Mouse (Mus musculus) hindbrain, embryonic 10.5 days (tissue): ENCODE measurements around the gene Lrrc4b. TPM values are rescaled to one million over a fixed set of nuclear protein-coding genes. Genes with fewer than 3 reads are reported as not detected.

ENCODE experiments used
- DNase-seq: peaks from one replicate; pipeline ENCODE4 v3.0.0-alpha.2; 2017; ENCODE audit warnings: low spot score
- H3K27ac ChIP-seq: fragments of 300-500 bp; sonication (generic); 2 replicates; pipeline ENCODE4 v1.5.1; 2016; ENCODE audit warnings: mild to moderate bottlenecking, moderate library complexity
- H3K27me3 ChIP-seq: fragments of 300-500 bp; sonication (generic); 2 replicates; pipeline ENCODE4 v1.6.1; 2016; ENCODE audit warnings: mild to moderate bottlenecking; ENCODE audit not compliant: poor library complexity, insufficient read depth, severe bottlenecking
- H3K36me3 ChIP-seq: fragments of 300-500 bp; sonication (generic); 2 replicates; pipeline ENCODE4 v1.6.1; 2016; ENCODE audit warnings: mild to moderate bottlenecking, moderate library complexity
- H3K4me1 ChIP-seq: fragments of 300-500 bp; sonication (generic); replicated peaks from 2 replicates; pipeline ENCODE4 v1.6.1; 2016; ENCODE audit warnings: mild to moderate bottlenecking
- H3K4me3 ChIP-seq: fragments of 300-500 bp; sonication (generic); 2 replicates; pipeline ENCODE4 v1.5.1; 2016; ENCODE audit warnings: mild to moderate bottlenecking, moderate library complexity
- H3K9me3 ChIP-seq: fragments of 300-500 bp; sonication (generic); 2 replicates; pipeline ENCODE4 v1.6.1; 2016; ENCODE audit warnings: mild to moderate bottlenecking, moderate library complexity
- WGBS: fragments of 180-500 bp; shearing (Covaris S2); methylation state at CpG from one replicate; pipeline ENCODE4 v1.1.7; 2016; 5-methylcytosine and 5-hydroxymethylcytosine counted together
- polyA plus RNA-seq: library from polyadenylated mRNA; unstranded; fragments of >200 nt; fragmentation: Nextera tagmentation; extraction: Ambion mirVana; gene quantifications from 2 replicates; pipeline ENCODE4 v1.2.1, GENCODE M21; 2016

Lrrc4b gene
- polyA plus RNA-seq, 1 experiment from 2014 or later = 4.4 TPM

DNA sequence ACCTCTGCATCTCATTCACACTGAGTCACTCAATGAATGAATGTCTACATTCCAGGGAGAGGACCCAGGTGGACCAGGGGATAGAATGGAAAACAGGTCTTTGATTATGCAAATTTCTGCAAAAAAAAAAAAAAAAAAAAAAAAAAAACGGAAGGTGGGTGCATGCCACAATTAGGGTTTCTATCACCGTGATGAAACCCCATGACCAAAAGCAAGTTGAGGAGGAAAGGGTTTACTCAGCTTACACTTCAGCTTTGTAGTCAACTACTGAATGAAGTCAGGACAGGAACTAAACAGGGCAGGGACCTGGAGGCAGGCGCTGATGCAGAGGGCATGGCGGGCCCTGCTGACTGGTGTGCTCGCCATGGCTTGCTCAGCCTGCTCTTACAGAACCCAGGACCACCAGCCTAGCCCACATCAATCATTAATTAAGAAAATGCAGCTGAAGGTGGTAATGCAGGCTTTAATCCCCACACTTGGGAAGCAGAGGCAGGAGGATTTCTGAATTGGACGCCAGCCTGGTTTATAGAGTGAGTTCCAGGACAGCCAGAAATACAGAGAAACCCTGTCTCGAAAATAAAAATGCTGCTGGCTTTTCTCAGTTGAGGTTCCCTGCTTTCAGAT is 56.9 kb downstream of the Lrrc4b start:
- Histone ChIP-seq H3K4me3 (no peak overlapping the region), H3K4me1 (peaks cover 17% of the 10 kb centered on the region), H3K27ac (no peak overlapping the region), H3K9me3 (0 out of 2 replicates have a peak, but pooled peaks cover 3% of the 10 kb centered on the region), H3K27me3 (peaks cover 24% of the 10 kb centered on the region), H3K36me3 (peaks cover 29% of the 10 kb centered on the region)
- DNase-seq = no peak
- 76% methylated on average over 7 of the region's 7 CpGs for WGBS

DNA sequence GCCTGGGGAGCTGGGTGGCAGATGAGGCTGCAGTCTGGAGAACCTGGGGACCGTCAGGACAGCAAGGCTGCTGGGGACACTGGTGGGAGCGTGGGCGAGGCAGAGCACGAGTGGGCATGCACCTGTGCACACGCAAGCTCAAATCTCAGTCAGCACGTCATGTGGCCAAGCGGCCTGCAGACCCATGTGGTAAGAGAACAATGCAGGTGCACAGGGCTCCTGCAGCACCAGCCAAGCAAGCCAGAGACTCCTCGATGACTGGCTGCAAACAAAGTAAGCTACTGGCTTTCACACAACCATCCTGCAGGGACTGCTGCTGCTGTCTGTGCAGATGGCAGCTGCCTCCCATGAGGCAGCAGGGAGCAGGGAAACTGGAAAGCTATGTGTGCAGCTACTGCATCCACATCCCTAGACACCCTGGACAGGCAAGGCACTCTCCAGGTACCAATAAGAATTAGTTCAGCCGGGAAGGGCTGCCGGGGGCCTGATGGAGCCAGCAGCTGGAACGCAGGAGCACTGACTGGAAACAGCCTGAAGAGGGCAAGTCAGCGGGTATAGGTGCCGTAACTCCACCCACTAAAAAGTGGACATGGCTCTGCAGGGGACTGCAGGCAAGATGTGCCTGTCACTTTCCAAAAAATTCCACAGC is 58.2 kb downstream of the Lrrc4b start:
- peaks cover 43% of the 10 kb centered on the region for H3K36me3 ChIP-seq
- H3K9me3 ChIP-seq = 0 out of 2 replicates have a peak, but pooled peaks cover 3% of the 10 kb centered on the region
- H3K4me1 ChIP-seq = peaks cover 17% of the 10 kb centered on the region
- 0 out of 2 replicates have a peak overlapping the region, but pooled peaks have one; percentile 19 for H3K27ac ChIP-seq
- H3K27me3 ChIP-seq = peaks cover 13% of the 10 kb centered on the region
- H3K4me3 ChIP-seq = no peak overlapping the region
- DNase-seq = no peak
- 71% methylated on average over 13 of the region's 13 CpGs for WGBS

- 90% methylated on average over 7 of the region's 7 CpGs for WGBS
- Histone ChIP-seq H3K36me3 (peaks cover 52% of the 10 kb centered on the region), H3K27me3 (peaks cover 5% of the 10 kb centered on the region), H3K27ac (no peak overlapping the region), H3K4me3 (no peak overlapping the region), H3K9me3 (0 out of 2 replicates have a peak, but pooled peaks cover 3% of the 10 kb centered on the region), H3K4me1 (peaks cover 17% of the 10 kb centered on the region)
- DNase-seq = no peak
These were observed 59.1 kb downstream of the Lrrc4b start for GRCm38 (mm10) chr7:44487936-44488335.

DNA sequence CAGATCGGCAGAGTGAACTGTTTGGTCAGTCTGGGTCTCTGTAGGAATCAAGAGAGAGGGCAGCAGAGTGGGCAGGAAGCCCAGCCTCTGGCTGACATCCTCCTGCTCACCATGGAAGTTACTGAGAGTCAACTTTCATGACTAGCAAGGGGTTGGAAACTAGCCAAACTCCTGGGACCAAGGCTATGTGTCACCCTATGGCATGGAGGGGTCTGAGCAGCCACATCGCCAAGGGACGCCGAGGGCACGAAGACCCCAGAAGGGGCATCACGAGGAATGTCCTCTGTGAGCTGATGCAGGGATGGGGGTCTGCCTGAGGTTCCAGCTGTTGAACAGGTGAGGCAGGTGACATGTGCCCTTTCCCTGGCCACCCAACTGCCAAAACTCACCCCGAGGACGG is 59.7 kb downstream of the Lrrc4b start:
- DNase-seq = no peak
- Histone ChIP-seq H3K4me3 (no peak overlapping the region), H3K4me1 (peaks cover 17% of the 10 kb centered on the region), H3K36me3 (peaks cover 58% of the 10 kb centered on the region), H3K27me3 (no peaks in the 10 kb centered on the region), H3K27ac (no peak overlapping the region), H3K9me3 (0 out of 2 replicates have a peak, but pooled peaks cover 3% of the 10 kb centered on the region)
- WGBS = 96% methylated on average over 8 of the region's 8 CpGs

GRCm38 (mm10) chr7:44490281-44490680 is 61.5 kb downstream of the Lrrc4b start:
- H3K9me3 ChIP-seq = no peaks in the 10 kb centered on the region
- peaks cover 71% of the 10 kb centered on the region for H3K36me3 ChIP-seq
- no peaks in the 10 kb centered on the region for H3K27me3 ChIP-seq
- H3K4me3 ChIP-seq = no peak overlapping the region
- peaks cover 26% of the 10 kb centered on the region for H3K4me1 ChIP-seq
- DNase-seq = no peak
- no peak overlapping the region for H3K27ac ChIP-seq
- 98% methylated on average over 4 of the region's 4 CpGs for WGBS

DNA sequence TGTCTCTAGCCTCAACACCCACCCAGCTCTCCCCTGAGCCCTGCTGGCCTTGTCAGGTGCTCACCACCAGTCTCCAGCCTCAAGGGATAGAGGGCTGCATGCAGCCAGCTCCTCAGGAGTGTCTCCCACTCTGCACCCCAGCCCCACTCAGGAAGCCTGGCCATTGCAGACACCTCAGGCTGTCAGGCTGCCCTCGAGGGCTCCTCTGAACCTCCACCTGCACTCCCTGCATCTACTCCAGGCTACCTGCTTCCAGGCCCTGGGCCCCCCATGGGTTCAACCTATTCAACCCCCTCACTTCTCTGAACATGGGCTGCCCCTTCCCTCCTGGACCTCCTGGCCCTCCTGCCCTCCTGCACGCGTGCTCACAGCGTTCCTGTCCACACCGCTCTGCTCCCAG is 62.6 kb downstream of the Lrrc4b start:
- Histone ChIP-seq H3K27me3 (no peaks in the 10 kb centered on the region), H3K27ac (no peak overlapping the region), H3K4me3 (no peak overlapping the region), H3K9me3 (no peaks in the 10 kb centered on the region), H3K4me1 (peaks cover 29% of the 10 kb centered on the region), H3K36me3 (peaks cover 71% of the 10 kb centered on the region)
- DNase-seq = no peak
- WGBS = 96% methylated on average over 5 of the region's 5 CpGs

DNA sequence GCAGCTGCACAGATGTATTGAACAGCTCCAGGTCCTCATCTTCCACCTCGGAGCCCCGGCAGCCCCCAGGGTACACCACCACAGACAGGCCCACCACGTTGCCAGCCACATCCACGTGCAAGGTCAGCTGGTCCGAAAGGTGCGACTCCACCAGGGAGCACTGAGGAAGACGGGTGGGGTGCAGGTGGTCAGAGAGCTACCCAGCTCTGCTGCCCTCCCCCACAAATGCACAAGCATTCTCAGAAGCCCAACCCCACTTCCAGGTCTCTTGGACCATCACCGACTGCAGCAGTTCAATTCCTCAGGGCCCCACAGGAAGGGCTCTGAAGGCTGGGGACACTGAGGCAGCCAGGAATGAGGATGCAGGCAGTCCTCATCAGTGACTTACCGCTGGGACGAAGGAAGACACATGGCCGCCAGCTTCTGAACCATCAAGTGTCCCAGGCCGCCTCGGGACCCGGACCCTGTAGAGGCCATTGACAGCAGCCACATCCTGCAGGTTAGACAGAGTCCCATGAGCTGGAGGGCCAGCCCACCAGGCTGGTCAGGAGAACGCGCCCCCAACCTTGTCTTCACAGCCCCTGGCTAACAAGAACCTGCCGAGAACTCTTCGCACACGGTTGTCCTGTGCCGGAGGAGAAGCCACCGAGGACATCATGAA is 63.5 kb downstream of the Lrrc4b start:
- no peak for DNase-seq

GRCm38 (mm10) chr7:44494681-44495080 is 65.9 kb downstream of the Lrrc4b start:
- H3K4me3 ChIP-seq = peak overlapping the region; percentile 5
- H3K27ac ChIP-seq = no peak overlapping the region
- peaks cover 57% of the 10 kb centered on the region for H3K36me3 ChIP-seq
- no peaks in the 10 kb centered on the region for H3K9me3 ChIP-seq
- peaks cover 29% of the 10 kb centered on the region for H3K4me1 ChIP-seq
- DNase-seq = no peak
- 93% methylated on average over 12 of the region's 12 CpGs for WGBS
- 0 out of 2 replicates have a peak, but pooled peaks cover 8% of the 10 kb centered on the region for H3K27me3 ChIP-seq

More for the DNA sequence above, 63.5 kb downstream of the Lrrc4b start:
- H3K36me3 ChIP-seq = peaks cover 72% of the 10 kb centered on the region
- H3K27me3 ChIP-seq = no peaks in the 10 kb centered on the region
- no peak overlapping the region for H3K27ac ChIP-seq
- peaks cover 29% of the 10 kb centered on the region for H3K4me1 ChIP-seq
- H3K9me3 ChIP-seq = no peaks in the 10 kb centered on the region
- WGBS = 94% methylated on average over 21 of the region's 21 CpGs
- 0 out of 2 replicates have a peak overlapping the region, but pooled peaks have one; percentile 3 for H3K4me3 ChIP-seq

- Histone ChIP-seq H3K36me3 (peaks cover 53% of the 10 kb centered on the region), H3K27ac (peak overlapping the region; percentile 99; the same call in 1 of the 2 replicates), H3K4me1 (peaks cover 29% of the 10 kb centered on the region), H3K4me3 (peak overlapping the region; percentile 89), H3K9me3 (no peaks in the 10 kb centered on the region), H3K27me3 (peaks cover 11% of the 10 kb centered on the region; the same call in 1 of the 2 replicates)
- whole genome bisulfite sequencing = 92% methylated on average over 7 of the region's 7 CpGs
- DNase-seq = no peak
These were observed 66.3 kb downstream of the Lrrc4b start for GRCm38 (mm10) chr7:44495086-44495485.

DNA sequence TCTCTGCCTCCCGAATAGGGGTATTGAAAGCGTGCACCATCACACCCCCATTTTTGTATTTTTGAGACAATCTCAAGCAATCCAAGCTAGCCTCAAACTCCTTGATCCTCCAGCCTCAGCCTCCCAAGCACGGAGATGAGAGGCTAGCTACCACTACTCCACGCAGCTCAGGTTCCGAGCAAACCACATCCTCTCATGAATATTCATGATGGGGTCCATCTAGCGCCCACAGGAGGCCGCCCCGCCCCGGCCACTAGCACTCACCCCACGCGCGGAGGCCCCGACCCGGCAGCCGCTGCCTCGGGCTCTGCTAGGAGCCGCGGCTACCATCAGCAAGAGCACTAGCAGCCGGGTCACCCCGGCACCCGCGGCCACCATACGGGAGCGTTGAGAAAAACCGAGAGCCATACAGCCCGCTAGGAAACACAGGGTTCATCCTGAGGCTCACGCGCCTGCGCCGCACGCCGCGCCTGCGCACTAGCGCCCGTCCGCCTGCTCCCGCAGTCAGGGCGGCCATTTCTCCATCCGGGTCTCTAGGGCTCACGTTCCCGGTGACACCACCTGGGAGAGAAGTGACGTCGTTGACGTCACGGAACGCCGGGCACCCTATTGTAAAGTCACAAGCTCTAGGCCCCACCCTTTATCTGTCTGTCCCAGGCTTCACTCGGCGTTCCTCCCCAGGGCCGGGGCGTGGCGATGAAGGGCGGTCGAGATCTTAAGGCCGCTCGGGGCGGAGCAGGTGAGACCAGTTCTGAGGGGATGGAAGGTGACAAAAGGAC is 67.4 kb downstream of the Lrrc4b start, which contains the start of the genes Emc10 and Fam71e1:
Gene Emc10, minus strand, starts transcription at position 538 of the 779 bp plus-strand sequence.
Gene Fam71e1, plus strand, starts transcription at position 590 of the 779 bp plus-strand sequence.
- DNase-seq = peak; percentile 99
- H3K9me3 ChIP-seq = no peaks in the 10 kb centered on the region
- peaks cover 42% of the 10 kb centered on the region for H3K36me3 ChIP-seq
- H3K4me1 ChIP-seq = peaks cover 29% of the 10 kb centered on the region
- peaks cover 19% of the 10 kb centered on the region for H3K27me3 ChIP-seq
- under 1% methylated on average over 58 of the region's 58 CpGs for WGBS
- peak within 1 kb of the TSS; percentile 99 for H3K27ac ChIP-seq
- H3K4me3 ChIP-seq = peak within 1 kb of the TSS; percentile 89

GRCm38 (mm10) chr7:44496771-44497109 is 67.9 kb downstream of the Lrrc4b start:
- peak overlapping the region; percentile 89 for H3K4me3 ChIP-seq
- 1% methylated on average over 26 of the region's 26 CpGs for WGBS
- no peak for DNase-seq
- peaks cover 19% of the 10 kb centered on the region for H3K27me3 ChIP-seq
- H3K4me1 ChIP-seq = peaks cover 29% of the 10 kb centered on the region
- peaks cover 37% of the 10 kb centered on the region for H3K36me3 ChIP-seq
- H3K9me3 ChIP-seq = no peaks in the 10 kb centered on the region
- peak overlapping the region; percentile 99 for H3K27ac ChIP-seq

- Histone ChIP-seq H3K36me3 (peaks cover 29% of the 10 kb centered on the region), H3K27ac (peak overlapping the region; percentile 99), H3K9me3 (no peaks in the 10 kb centered on the region), H3K4me3 (peak overlapping the region; percentile 89), H3K4me1 (peaks cover 29% of the 10 kb centered on the region), H3K27me3 (peaks cover 19% of the 10 kb centered on the region)
- no peak for DNase-seq
- 83% methylated on average over 10 of the region's 10 CpGs for WGBS
These were observed 68.7 kb downstream of the Lrrc4b start for GRCm38 (mm10) chr7:44497361-44498055.
